ENCODE assay signal across 26 mouse cellular contexts in genomic region chr11:29813267-29813666, GRCm38 (mm10). TPM values are rescaled to one million over a fixed set of nuclear protein-coding genes. Genes with fewer than 3 reads are reported as not detected.
"Had no signal": no experiment of that assay in that cellular context is flagged by ENCODE, and none has a peak within 500 bp of the region (broad histone marks: within the 10 kb centered on the region; RNA-seq: fewer than 3 reads in every experiment).

No protein-coding gene starts in this region.

- H3K9me3 ChIP-seq: heart, embryonic 13.5 days; heart, embryonic 15.5 days; hindbrain, embryonic 13.5 days; hindbrain, embryonic 15.5 days; kidney, embryonic 15.5 days; limb, embryonic 13.5 days; limb, embryonic 15.5 days had no signal

- H3K9ac ChIP-seq: heart, embryonic 13.5 days; heart, embryonic 15.5 days; hindbrain, embryonic 13.5 days; hindbrain, embryonic 15.5 days; kidney, embryonic 15.5 days; limb, embryonic 13.5 days; limb, embryonic 15.5 days; liver, embryonic 14.5 days had no signal

- H3K4me3 ChIP-seq: heart, adult 2 months; heart, embryonic 13.5 days; heart, embryonic 15.5 days; hindbrain, embryonic 13.5 days; hindbrain, embryonic 15.5 days; kidney, embryonic 15.5 days; limb, embryonic 13.5 days; limb, embryonic 15.5 days had no signal

- H3K27me3 ChIP-seq: heart, embryonic 13.5 days; heart, embryonic 15.5 days; hindbrain, embryonic 13.5 days; hindbrain, embryonic 15.5 days; kidney, embryonic 15.5 days; limb, embryonic 13.5 days; limb, embryonic 15.5 days had no signal

- H3K4me2 ChIP-seq: heart, embryonic 11.5 days; heart, embryonic 13.5 days; heart, embryonic 15.5 days; hindbrain, embryonic 13.5 days; hindbrain, embryonic 15.5 days; kidney, embryonic 15.5 days; limb, embryonic 13.5 days; limb, embryonic 15.5 days had no signal

- H3K36me3 ChIP-seq: heart, embryonic 13.5 days; heart, embryonic 15.5 days; hindbrain, embryonic 15.5 days; kidney, embryonic 15.5 days; limb, embryonic 13.5 days; limb, embryonic 15.5 days had no signal

- ATAC-seq: hindbrain, postnatal 0 days; intestine, embryonic 16.5 days had no signal

- H3K27ac ChIP-seq: heart, adult 2 months; heart, embryonic 13.5 days; heart, embryonic 15.5 days; hindbrain, embryonic 13.5 days; hindbrain, embryonic 15.5 days; hindbrain, postnatal 0 days; kidney, embryonic 15.5 days; kidney, postnatal 0 days; limb, embryonic 13.5 days; limb, embryonic 15.5 days; liver, embryonic 14.5 days had no signal

- DNase-seq: gastrocnemius, postnatal 14 days; gastrocnemius, postnatal 36 days; heart, adult 2 months; heart, postnatal 14 days; heart, postnatal 36 days; kidney, adult 11 months; kidney, adult 2 months; kidney, adult 9 months; kidney, postnatal 14 days; kidney, postnatal 36 days; layer of hippocampus, adult 9-11 months; layer of hippocampus, postnatal 36 days; left cerebral cortex, postnatal 4 days had no signal

- H3K4me1 ChIP-seq: hindbrain, embryonic 13.5 days; hindbrain, embryonic 15.5 days; kidney, embryonic 15.5 days; limb, embryonic 15.5 days had no signal

RNA-seq across cellular contexts. Expression of gene 4931440F15Rik, which starts 12.2 kb away (rescaled TPM):
- polyA plus RNA-seq: liver, adult 2 months had no signal
